Mouse (Mus musculus): ENCODE results near the gene Pdcd1lg2. TPM values are rescaled to one million over a fixed set of nuclear protein-coding genes. Genes with fewer than 3 reads are reported as not detected.
A peak's percentile ranks its signal among the peaks of the same experiment; 100 is the strongest.
"Not testable (repeated sequence)": the region's sequence is repeated elsewhere in the genome, so short reads cannot be mapped to it uniquely, and the experiment has no call there.

The Pdcd1lg2 gene
- total RNA-seq, 1 experiment from 2014 or later = 3.8 TPM

DNA sequence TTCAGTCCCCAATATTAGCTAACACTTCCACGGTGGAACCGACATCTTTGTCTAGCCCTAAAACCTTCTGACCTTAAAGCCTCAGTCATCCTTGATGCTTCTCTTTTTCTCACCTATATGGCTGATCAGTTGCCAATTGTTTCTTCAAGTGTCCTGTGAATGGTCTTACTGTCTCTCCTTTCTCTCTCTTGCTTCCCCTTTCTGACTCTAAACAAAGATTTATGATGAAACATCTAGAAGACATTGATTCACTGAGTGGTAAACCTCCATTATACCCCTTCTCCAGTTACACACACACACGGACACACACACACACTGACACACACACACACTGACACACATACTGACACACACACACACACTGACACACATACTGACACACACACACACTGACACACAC lies 3.8 kb downstream of the Pdcd1lg2 start:
- peak; percentile 40 for ATAC-seq (replicated peaks; ENCODE audit: insufficient number of reproducible peaks, low FRiP score, low TSS enrichment, poor library complexity, severe bottlenecking)

DNA sequence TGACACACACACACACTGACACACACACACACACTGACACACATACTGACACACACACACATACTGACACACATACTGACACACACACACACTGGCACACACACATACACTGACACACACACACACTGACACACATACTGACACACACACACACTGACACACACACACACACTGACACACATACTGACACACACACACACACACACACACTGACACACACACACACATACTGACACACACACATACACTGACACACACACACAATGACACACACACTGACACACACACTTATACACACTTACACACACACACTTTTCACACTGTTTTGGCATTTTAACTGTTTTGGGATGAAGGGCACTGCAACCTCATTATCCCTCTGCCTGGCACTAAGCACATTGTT lies 4.2 kb downstream of the Pdcd1lg2 start:
- ATAC-seq (replicated peaks; ENCODE audit: insufficient number of reproducible peaks, low FRiP score, low TSS enrichment, poor library complexity, severe bottlenecking) = not testable (repeated sequence)

DNA sequence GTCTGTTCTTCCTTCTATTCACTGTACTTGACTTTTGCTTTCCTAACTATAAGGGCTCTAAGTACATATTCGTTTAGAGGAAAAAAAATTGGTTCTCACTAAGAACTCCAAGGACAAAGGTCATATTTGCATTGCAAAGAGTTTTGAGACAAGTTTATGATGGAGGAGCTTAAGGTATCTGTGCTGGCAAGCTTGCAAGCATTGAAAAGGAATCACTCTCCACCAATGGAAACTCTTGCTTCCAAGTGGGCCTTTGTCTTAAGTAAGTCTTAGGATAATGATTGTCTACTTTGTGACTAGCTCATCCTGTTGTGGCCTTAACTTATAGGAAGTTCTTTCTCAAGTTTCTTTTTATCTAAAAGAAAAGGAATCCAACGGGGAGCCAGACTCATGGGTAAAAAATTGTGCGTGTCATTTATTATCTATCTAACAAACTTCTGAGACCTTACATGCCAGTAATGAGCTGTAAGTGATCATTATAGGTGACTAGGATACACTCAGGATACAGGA lies 5.7 kb downstream of the Pdcd1lg2 start:
- no peak for ATAC-seq (replicated peaks; ENCODE audit: insufficient number of reproducible peaks, low FRiP score, low TSS enrichment, poor library complexity, severe bottlenecking)

DNA sequence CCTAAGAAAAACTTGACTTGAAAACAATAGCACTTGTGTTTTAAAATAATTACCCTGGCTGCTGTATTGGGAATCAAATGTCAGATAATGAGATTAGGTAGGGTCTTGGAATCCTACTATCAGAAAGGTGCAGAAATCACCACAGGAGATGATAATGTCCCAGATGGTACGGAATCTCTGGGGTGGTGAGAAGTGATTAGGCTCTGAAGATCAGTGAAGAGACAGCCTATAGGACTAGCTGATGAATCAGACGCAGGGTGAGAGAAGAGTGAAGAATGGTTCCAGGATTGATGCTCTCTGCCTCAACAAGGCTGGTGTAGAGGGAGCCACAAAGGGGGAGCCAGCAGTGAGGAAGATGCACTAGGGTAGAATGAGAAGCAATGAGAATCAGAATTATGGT lies 6.5 kb downstream of the Pdcd1lg2 start:
- no peak for ATAC-seq (replicated peaks; ENCODE audit: insufficient number of reproducible peaks, low FRiP score, low TSS enrichment, poor library complexity, severe bottlenecking)

DNA sequence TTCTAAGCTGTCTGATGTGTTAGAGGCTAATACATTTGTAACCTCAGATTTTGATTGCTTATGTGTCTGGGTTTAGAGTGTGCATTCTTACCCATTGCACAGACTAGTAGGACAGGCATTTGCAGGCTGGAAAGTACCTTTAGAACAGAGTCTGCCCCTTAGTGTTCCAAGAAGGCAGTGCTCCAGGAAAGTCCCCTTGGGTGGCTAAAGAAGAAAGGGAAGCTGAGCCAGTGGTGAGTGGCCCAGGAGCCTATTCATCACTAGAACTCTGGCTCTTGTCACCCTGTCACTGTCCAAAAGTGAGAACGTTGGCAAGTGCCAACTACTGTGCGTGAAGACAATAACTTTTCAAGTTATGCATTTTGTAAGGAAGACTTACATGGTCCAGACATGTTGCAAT lies 7.2 kb downstream of the Pdcd1lg2 start:
- ATAC-seq (replicated peaks; ENCODE audit: insufficient number of reproducible peaks, low FRiP score, low TSS enrichment, poor library complexity, severe bottlenecking) = peak; percentile 10

DNA sequence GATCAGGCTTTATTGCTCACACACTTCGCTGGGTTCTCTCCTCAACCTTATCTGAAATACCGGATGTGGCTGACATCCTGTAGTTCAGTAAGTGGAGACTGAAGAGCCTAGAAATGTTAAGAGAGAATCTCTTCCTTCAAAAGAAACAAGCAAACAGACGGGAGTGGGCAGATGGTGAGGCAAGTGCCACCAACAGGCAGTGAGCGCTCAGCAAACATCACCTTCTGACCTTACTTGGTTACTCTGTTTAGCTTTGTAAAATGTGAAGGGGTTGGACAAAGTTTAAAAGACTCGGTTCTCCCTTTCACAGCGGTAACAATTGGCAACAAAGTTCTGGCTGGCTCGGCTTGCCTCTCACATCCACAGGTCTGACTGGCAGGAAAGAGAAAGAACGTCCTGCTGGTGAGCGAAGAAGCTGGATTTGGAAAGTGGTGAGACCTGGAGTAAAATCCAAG lies 8.0 kb downstream of the Pdcd1lg2 start:
- peak; percentile 20; the same call in 1 of the 2 replicates for ATAC-seq (replicated peaks; ENCODE audit: insufficient number of reproducible peaks, low FRiP score, low TSS enrichment, poor library complexity, severe bottlenecking)

DNA sequence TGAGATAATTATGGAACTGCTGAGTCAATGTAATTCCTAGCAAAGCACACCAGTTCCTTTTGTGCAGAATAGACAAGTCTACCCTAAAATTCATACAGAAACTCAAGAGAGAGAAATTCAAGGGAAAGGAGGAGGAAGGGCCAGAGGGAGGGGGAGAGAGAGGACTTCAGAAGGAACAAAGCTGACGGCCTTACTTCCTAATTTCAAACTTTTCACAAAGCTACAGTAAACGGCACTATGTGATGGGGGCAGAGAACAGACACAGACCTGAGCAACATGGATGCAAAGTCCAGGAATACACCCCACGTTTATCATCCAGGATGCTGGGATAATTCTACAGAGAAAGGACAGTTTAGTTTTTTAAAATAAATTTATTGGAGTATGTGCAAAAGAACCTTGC lies 8.8 kb downstream of the Pdcd1lg2 start:
- ATAC-seq (replicated peaks; ENCODE audit: insufficient number of reproducible peaks, low FRiP score, low TSS enrichment, poor library complexity, severe bottlenecking) = peak; percentile 40

DNA sequence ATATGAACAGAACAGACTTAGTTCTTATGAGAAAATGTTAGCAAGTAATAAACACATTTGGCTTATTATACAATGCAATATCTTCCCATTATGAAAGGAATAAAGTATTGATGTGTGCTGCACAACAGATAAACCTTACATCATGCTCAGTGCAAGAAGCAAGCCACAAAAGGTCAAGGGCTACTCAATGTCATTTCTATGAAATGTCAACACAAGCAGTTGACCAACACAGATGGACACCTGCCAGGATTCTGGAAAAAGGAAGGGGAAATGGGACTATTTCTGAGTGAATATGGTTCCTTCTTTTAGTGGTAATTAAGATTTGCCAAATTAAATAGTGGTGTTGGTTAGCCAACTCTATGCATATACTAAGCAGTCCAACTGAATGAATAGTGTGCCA lies 9.2 kb downstream of the Pdcd1lg2 start:
- peak; percentile 77 for ATAC-seq (replicated peaks; ENCODE audit: insufficient number of reproducible peaks, low FRiP score, low TSS enrichment, poor library complexity, severe bottlenecking)

DNA sequence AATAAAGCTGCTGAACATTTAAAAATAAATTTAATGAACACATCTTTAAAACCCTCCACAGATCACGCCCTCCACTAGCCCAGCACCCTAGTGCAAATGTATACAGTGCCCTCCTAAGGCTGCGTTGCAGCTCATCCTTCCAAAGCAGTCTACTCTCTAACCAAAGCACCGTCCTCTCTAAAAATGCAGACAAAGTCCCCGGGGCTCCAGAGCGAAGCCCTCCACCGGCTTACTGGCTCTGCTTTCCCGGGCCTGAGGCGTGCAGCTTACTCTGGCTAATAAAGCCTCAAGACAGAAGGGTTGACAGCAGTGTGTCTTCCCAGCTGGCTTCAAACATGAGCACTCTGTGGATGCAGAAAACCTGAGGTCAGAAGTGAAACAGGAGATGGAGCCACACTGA lies 9.7 kb downstream of the Pdcd1lg2 start:
- ATAC-seq (replicated peaks; ENCODE audit: insufficient number of reproducible peaks, low FRiP score, low TSS enrichment, poor library complexity, severe bottlenecking) = no peak

DNA sequence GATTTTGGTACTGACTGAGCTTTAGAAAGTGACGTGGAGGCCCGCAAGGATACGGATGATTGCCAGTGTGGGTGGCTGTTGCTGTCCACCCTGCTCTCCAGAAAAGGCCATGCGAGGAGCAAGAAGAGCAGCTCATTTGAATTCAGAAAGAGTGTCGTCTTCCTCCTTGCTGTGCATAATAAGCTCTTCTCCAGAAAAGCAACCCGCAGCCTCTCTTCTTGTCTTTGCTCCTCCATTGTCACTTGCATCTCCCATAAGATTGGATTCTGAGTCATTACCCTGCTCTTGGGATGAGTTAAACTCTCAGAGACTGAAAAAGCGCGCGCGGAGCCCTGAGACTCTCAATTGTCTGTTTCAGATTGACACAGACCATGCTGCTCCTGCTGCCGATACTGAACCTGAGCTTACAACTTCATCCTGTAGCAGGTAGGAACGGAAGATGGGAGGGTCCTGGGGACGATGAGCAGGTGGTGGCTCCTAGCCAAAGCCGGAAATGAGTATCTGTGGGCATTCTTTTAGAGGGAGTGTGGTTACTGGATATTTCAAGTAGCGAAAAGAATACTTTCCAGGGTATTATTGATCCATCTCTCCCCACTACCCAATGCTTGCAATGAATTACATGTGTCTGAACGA lies 11.4 kb downstream of the Pdcd1lg2 start:
- ATAC-seq (replicated peaks; ENCODE audit: insufficient number of reproducible peaks, low FRiP score, low TSS enrichment, poor library complexity, severe bottlenecking) = no peak

DNA sequence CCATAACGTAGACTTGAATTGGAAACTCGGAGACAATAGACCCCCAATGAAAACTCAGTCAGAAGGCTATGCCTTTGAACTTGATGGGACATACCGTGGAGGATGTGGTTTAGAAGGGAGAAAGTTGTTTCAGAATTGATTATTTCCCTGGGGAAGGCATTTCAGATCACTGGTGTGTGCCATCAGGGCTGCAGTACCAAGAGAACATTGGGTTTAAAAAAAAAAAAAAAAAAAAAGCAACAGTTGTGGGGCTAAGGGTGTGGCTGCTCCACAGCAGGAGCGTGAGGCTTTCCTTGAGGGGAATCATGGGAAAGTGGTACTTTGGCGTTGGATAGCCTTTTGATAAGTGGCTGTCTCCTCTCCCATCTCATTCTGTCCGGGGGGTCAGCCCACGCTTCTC lies 12.1 kb downstream of the Pdcd1lg2 start:
- ATAC-seq (replicated peaks; ENCODE audit: insufficient number of reproducible peaks, low FRiP score, low TSS enrichment, poor library complexity, severe bottlenecking) = no peak

DNA sequence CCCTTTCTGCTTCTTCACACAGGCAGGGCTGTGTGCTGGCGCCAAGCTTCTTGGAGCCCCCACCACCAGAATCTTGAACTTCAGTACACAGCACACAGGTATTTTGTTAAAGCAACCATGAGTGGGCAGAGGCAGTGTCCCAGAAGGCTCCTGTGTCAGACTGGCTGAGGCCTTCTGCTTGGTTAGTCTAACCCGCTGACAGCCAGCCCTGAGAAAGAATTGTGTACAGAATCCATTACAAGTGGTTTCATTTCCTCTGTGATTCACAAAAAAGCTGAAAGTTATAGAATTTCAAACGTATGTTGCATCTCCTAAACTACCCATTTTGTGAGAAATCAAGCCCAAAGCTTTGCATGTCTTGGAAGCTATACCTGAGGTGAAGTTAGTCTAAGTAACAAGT lies 19.8 kb downstream of the Pdcd1lg2 start:
- ATAC-seq (replicated peaks; ENCODE audit: insufficient number of reproducible peaks, low FRiP score, low TSS enrichment, poor library complexity, severe bottlenecking) = peak; percentile 57; the same call in 1 of the 2 replicates

DNA sequence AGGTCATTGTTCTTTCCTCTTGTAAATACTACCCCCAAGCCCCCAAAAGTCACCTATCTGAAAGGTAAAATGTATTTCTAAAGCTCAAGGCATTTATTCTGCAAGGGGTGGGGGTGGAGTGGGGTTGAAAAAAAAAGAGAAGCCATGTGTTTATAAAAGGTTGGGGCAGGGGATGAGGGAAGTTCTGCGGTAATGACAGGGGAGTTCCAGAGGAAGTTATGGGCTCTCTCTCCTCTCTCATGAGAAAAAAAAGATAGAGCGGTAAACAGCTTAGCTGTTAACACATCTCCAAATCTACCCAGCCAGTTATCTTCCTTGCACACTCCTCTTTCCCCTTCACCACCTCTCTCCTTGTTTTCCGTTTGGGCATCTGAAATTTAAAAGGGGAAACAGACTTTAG lies 20.2 kb downstream of the Pdcd1lg2 start:
- ATAC-seq (replicated peaks; ENCODE audit: insufficient number of reproducible peaks, low FRiP score, low TSS enrichment, poor library complexity, severe bottlenecking) = peak; percentile 93

DNA sequence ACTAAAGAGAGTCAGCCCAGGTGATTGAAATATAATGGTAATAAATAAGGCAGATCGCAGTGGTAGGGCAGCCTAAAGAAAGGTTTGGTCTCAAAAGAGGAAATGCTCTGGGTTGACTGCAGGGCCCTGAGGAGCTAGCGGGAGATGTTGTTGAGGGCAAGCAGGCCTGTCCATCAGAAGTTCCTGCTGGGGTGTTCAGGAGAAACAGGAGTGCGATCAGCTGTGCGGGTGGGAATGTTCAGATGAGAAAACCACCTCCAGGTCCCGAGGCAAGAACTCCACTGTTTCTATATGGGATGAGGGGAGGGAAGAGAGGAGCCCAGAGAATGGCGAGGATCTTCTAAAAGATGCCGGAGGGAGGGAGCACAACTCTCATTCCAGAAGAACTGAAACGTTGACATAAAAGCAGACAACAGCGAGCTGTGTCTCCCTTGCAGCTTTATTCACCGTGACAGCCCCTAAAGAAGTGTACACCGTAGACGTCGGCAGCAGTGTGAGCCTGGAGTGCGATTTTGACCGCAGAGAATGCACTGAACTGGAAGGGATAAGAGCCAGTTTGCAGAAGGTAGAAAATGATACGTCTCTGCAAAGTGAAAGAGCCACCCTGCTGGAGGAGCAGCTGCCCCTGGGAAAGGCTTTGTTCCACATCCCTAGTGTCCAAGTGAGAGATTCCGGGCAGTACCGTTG lies 26.2 kb downstream of the Pdcd1lg2 start:
- no peak for ATAC-seq (replicated peaks; ENCODE audit: insufficient number of reproducible peaks, low FRiP score, low TSS enrichment, poor library complexity, severe bottlenecking)

DNA sequence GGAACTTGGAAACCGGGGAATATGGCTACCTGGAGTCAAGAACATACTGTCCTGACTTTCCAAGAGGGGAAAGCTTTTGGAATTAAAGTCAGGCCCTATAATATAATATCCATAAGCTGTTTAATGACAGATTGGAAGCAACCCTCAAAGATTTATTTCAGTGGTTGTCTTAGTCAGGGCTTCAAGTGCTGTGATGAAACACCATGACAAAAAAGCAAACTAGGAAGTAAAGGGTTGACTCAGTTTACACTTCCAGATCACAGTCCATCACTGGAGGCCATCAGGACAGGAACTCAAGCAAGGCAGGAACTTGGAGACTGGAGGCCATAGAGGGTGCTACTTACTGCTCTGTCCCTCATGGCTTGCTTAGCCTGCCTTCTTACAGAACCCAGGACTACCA lies 27.1 kb downstream of the Pdcd1lg2 start:
- no peak for ATAC-seq (replicated peaks; ENCODE audit: insufficient number of reproducible peaks, low FRiP score, low TSS enrichment, poor library complexity, severe bottlenecking)

DNA sequence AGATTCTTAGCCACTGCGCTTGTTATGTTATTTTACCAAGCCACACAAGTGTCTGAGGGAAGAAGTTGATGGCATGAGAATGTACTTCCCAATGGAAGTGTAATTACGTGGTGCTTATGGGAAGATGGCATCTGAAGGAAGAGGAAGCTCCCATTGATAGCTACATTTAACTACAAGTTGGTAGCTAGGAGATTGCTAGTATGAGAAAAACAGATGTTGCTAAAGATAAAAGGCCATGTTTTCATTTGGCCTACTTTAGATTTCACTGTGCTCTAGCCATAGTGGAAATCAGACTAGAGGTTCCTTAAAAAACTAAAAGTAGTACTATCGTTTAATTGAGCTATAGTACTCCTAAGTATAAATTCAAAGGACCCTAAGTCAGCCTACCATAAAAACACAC lies 28.5 kb downstream of the Pdcd1lg2 start:
- no peak for ATAC-seq (replicated peaks; ENCODE audit: insufficient number of reproducible peaks, low FRiP score, low TSS enrichment, poor library complexity, severe bottlenecking)

DNA sequence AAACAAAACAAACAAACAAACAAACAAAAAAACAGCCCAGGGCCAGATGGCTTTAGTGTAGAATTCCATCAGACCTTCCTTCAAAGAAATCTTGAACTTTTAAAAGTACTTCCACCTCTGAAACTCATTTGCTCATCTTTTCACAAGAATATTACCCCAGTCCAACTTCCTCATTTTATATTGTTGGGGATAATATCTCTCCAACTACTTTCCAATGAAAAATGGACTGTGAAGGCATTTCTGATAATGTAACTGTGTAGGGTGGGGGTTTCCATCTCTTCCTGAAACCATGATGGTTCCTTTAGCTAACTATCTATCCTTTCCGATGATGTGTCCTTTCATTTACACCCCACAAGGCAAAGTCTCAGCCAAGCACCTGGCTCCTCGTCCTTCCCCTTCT lies 31.8 kb downstream of the Pdcd1lg2 start:
- peak; percentile 25; the same call in 1 of the 2 replicates for ATAC-seq (replicated peaks; ENCODE audit: insufficient number of reproducible peaks, low FRiP score, low TSS enrichment, poor library complexity, severe bottlenecking)

DNA sequence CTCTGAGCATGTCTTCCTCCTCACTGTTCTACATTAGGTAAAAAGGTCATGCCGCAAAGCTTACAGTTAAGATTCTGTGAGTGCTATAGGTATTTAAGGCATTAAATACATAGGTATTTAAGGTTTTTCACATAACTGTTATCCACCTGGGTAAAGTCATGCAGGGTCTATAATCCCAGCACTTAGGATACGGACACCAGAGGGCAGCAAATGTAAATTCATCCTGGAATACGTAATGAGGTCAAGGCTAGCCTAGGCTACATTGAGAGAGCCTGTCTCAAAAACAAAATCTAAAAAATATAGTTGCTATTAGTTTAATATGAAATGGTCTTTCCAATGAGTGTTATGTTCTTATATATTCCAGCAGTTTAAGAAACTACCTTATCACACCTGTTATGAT lies 33.6 kb downstream of the Pdcd1lg2 start:
- ATAC-seq (replicated peaks; ENCODE audit: insufficient number of reproducible peaks, low FRiP score, low TSS enrichment, poor library complexity, severe bottlenecking) = no peak

DNA sequence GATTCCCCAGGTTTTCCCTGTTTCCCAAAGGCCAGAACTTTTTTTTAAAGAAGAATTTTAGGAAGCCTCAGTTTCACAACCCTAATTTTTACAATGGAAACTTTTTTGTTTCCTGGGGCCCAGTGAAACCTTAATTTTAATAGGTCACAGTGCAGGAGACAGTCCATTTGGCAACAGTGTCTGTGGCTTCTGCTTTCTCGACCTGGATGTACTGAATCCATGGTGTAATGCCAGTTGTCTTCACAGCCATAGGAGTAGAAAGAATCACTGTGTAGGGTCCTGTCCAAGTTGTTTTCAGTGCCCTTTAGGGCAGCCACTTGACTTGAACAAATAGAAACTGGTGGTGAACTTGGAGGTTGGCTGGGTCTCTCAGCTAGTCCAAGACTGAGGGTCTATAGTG lies 37.7 kb downstream of the Pdcd1lg2 start:
- ATAC-seq (replicated peaks; ENCODE audit: insufficient number of reproducible peaks, low FRiP score, low TSS enrichment, poor library complexity, severe bottlenecking) = peak; percentile 93

DNA sequence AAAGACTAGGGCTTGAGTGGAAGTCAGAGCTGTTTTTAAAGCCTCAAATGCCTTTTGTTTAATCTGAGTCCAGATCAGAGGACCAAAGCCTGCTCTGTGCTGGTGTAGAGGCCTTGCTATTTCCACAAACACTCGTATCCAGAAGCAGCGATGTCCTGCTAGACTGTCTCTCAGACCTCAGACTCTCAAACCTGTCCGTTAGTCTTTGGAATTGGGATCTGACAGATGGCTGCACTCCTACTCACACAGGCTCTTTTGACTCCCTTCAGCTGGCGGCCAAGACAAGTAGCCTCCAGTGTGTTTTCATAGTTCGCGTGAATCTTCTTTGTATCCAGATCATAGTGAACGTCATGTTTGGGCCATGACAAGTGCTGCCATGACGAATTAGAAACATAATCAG lies 39.7 kb downstream of the Pdcd1lg2 start:
- ATAC-seq (replicated peaks; ENCODE audit: insufficient number of reproducible peaks, low FRiP score, low TSS enrichment, poor library complexity, severe bottlenecking) = no peak

Data from monocyte, adult 5-6 weeks (primary cell).